Mouse (Mus musculus): Measurements from ENCODE around the gene Cfd. TPM values are rescaled to one million over a fixed set of nuclear protein-coding genes. Genes with fewer than 3 reads are reported as not detected.
"Not testable (repeated sequence)": the region's sequence is repeated elsewhere in the genome, so short reads cannot be mapped to it uniquely, and the experiment has no call there.

Gene Cfd
- polyA plus RNA-seq, 2 experiments, result 0.29 TPM; not detected in 1

GRCm38 (mm10) chr10:79884446-79884845 is 6.2 kb upstream of the Cfd start:
- Histone ChIP-seq H3K27ac (no peak overlapping the region), H3K36me3 (replicated peaks; ENCODE audit: control insufficient read depth, insufficient read depth, low read depth) (no peaks in the 10 kb centered on the region), H3K9ac (replicated peaks) (no peak overlapping the region), H3K9me3 (ENCODE audit: control insufficient read depth, low read length) (no peaks in the 10 kb centered on the region), H3K27me3 (ENCODE audit: control insufficient read depth, insufficient read depth, low read length) (no peaks in the 10 kb centered on the region; the same call in 1 of the 2 replicates), H3K4me3 (ENCODE audit: insufficient read depth in 1 of 2, low read depth in 2 of 2, low read length in 2 of 2) (no peak overlapping the region), H3K4me2 (ENCODE audit: low read depth) (no peak overlapping the region), H3K4me1 (replicated peaks; ENCODE audit: control insufficient read depth in 2 of 2, insufficient read depth in 2 of 2, low read length in 1 of 2) (peaks cover 6 to 16% of the 10 kb centered on the region in 2 experiments)
- no peak for ATAC-seq (ENCODE audit: insufficient read depth)
- DNase-seq (ENCODE audit: low read depth in 3 of 3, low spot score in 3 of 3), result no peak
- WGBS (ENCODE audit: insufficient replicate concordance), result 31% methylated on average over 4 of the region's 4 CpGs
- TF ChIP-seq EP300 (IDR thresholded peaks at IDR 0.05; ENCODE audit: low read depth) (no peak), CTCF (IDR thresholded peaks at IDR 0.05; ENCODE audit: low read depth) (no peak)

GRCm38 (mm10) chr10:79884938-79885337 is 5.7 kb upstream of the Cfd start:
- not testable (repeated sequence) for H3K9me3 ChIP-seq (ENCODE audit: control insufficient read depth, low read length); H3K36me3 ChIP-seq (replicated peaks; ENCODE audit: control insufficient read depth, insufficient read depth, low read depth); H3K4me3 ChIP-seq (ENCODE audit: insufficient read depth in 1 of 2, low read depth in 2 of 2, low read length in 2 of 2); H3K9ac ChIP-seq (replicated peaks); DNase-seq (ENCODE audit: low read depth in 3 of 3, low spot score in 3 of 3); ATAC-seq (ENCODE audit: insufficient read depth); H3K27me3 ChIP-seq (ENCODE audit: control insufficient read depth, insufficient read depth, low read length); H3K27ac ChIP-seq; H3K4me2 ChIP-seq (ENCODE audit: low read depth)
- WGBS (ENCODE audit: insufficient replicate concordance), result 16% methylated on average over 2 of the region's 3 CpGs
- peaks cover 6 to 16% of the 10 kb centered on the region in 2 experiments for H3K4me1 ChIP-seq (replicated peaks; ENCODE audit: control insufficient read depth in 2 of 2, insufficient read depth in 2 of 2, low read length in 1 of 2)

- Histone ChIP-seq H3K4me3 (ENCODE audit: insufficient read depth in 1 of 2, low read depth in 2 of 2, low read length in 2 of 2) (no peak within 1 kb of the TSS), H3K9ac (replicated peaks) (no peak within 1 kb of the TSS), H3K27ac (no peak within 1 kb of the TSS), H3K27me3 (ENCODE audit: control insufficient read depth, insufficient read depth, low read length) (no peaks in the 10 kb centered on the region; the same call in 1 of the 2 replicates), H3K4me1 (replicated peaks; ENCODE audit: control insufficient read depth in 2 of 2, insufficient read depth in 2 of 2, low read length in 1 of 2) (peaks cover 0 to 11% of the 10 kb centered on the region in 2 experiments; a peak in 2 of 4 replicates), H3K36me3 (replicated peaks; ENCODE audit: control insufficient read depth, insufficient read depth, low read depth) (no peaks in the 10 kb centered on the region), H3K9me3 (ENCODE audit: control insufficient read depth, low read length) (no peaks in the 10 kb centered on the region), H3K4me2 (ENCODE audit: low read depth) (no peak within 1 kb of the TSS)
- 61% methylated on average over 6 of the region's 6 CpGs for WGBS (ENCODE audit: insufficient replicate concordance)
- no peak for ATAC-seq (ENCODE audit: insufficient read depth)
- DNase-seq (ENCODE audit: low read depth in 3 of 3, low spot score in 3 of 3), result no peak
- TF ChIP-seq EP300 (IDR thresholded peaks at IDR 0.05; ENCODE audit: low read depth), result no peak
- no peak for TF ChIP-seq CTCF (IDR thresholded peaks at IDR 0.05; ENCODE audit: low read depth)
These were observed 4.6 kb upstream of the Cfd start, which contains the start of gene Elane for GRCm38 (mm10) chr10:79886054-79886453. Gene Elane (plus strand): TSS chr10:79886247.

- no peak for TF ChIP-seq EP300 (IDR thresholded peaks at IDR 0.05; ENCODE audit: low read depth)
- no peak for TF ChIP-seq CTCF (IDR thresholded peaks at IDR 0.05; ENCODE audit: low read depth)
- no peaks in the 10 kb centered on the region; the same call in 1 of the 2 replicates for H3K27me3 ChIP-seq (ENCODE audit: control insufficient read depth, insufficient read depth, low read length)
- H3K36me3 ChIP-seq (replicated peaks; ENCODE audit: control insufficient read depth, insufficient read depth, low read depth), result no peaks in the 10 kb centered on the region
- H3K9me3 ChIP-seq (ENCODE audit: control insufficient read depth, low read length), result no peaks in the 10 kb centered on the region
- DNase-seq (ENCODE audit: low read depth in 3 of 3, low spot score in 3 of 3) (no peak), ATAC-seq (ENCODE audit: insufficient read depth) (no peak)
- H3K9ac ChIP-seq (replicated peaks), result no peak overlapping the region
- H3K4me3 ChIP-seq (ENCODE audit: insufficient read depth in 1 of 2, low read depth in 2 of 2, low read length in 2 of 2), result no peak overlapping the region
- WGBS (ENCODE audit: insufficient replicate concordance), result 70% methylated on average over 8 of the region's 8 CpGs
- H3K4me2 ChIP-seq (ENCODE audit: low read depth), result no peak overlapping the region
- H3K27ac ChIP-seq, result no peak overlapping the region
- peaks cover 0 to 6% of the 10 kb centered on the region in 2 experiments; a peak in 2 of 4 replicates for H3K4me1 ChIP-seq (replicated peaks; ENCODE audit: control insufficient read depth in 2 of 2, insufficient read depth in 2 of 2, low read length in 1 of 2)
These were observed 4.0 kb upstream of the Cfd start for GRCm38 (mm10) chr10:79886611-79887010.

GRCm38 (mm10) chr10:79889386-79889785 is 1.3 kb upstream of the Cfd start:
- Histone ChIP-seq H3K9me3 (ENCODE audit: control insufficient read depth, low read length) (no peaks in the 10 kb centered on the region), H3K4me1 (replicated peaks; ENCODE audit: control insufficient read depth in 2 of 2, insufficient read depth in 2 of 2, low read length in 1 of 2) (no peaks in the 10 kb centered on the region), H3K9ac (replicated peaks) (no peak overlapping the region), H3K27me3 (ENCODE audit: control insufficient read depth, insufficient read depth, low read length) (no peaks in the 10 kb centered on the region), H3K4me3 (ENCODE audit: insufficient read depth in 1 of 2, low read depth in 2 of 2, low read length in 2 of 2) (no peak overlapping the region), H3K27ac (no peak overlapping the region), H3K4me2 (ENCODE audit: low read depth) (no peak overlapping the region), H3K36me3 (replicated peaks; ENCODE audit: control insufficient read depth, insufficient read depth, low read depth) (no peaks in the 10 kb centered on the region)
- ATAC-seq (ENCODE audit: insufficient read depth) (no peak), DNase-seq (ENCODE audit: low read depth in 3 of 3, low spot score in 3 of 3) (no peak)
- no peak for TF ChIP-seq CTCF (IDR thresholded peaks at IDR 0.05; ENCODE audit: low read depth)
- TF ChIP-seq EP300 (IDR thresholded peaks at IDR 0.05; ENCODE audit: low read depth), result no peak
- WGBS (ENCODE audit: insufficient replicate concordance), result 38% methylated on average over 2 of the region's 2 CpGs
